Mouse (Mus musculus) T-helper 17 cell (primary cell): ENCODE measurements at regions not wholly inside any gene's neighbourhood (a gene's known extent, or its start where the extent isn't known, plus 50 kb on each side); places are given as distances from the start of the nearest gene placed in this dataset.

Experiments used
- in situ Hi-C, 2 experiments: fragments of 300-600 bp; cut with MboI, MseI; formaldehyde crosslinking; loops; 1 replicate in 1 of 2; 2 replicates in 1 of 2; pipeline ENCODE4 v1.15.1; 2025; ENCODE audit warnings: high pct_unique_total_duplicates in 2 of 2

DNA sequence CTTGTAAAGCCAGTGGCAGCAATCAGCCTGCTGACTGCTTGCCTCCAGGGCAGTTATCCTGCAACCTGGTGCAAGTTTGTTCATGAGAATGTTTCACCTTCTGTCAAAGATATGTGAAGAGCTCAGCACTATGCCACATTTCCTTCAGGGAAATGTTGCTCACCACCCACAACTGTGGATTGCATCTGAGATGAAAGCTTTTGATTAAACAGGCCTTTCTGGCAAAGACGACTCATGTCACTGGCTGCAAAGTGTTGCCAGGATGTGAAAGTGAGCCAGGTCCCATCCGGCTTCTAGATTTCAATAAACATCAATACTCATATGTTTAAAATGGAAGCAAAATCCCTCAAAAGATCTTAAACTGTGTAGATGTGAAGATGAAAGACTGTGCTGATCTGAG lies 2121.0 kb downstream of the Gm37988 start:
- in situ Hi-C loops: no loop called here

DNA sequence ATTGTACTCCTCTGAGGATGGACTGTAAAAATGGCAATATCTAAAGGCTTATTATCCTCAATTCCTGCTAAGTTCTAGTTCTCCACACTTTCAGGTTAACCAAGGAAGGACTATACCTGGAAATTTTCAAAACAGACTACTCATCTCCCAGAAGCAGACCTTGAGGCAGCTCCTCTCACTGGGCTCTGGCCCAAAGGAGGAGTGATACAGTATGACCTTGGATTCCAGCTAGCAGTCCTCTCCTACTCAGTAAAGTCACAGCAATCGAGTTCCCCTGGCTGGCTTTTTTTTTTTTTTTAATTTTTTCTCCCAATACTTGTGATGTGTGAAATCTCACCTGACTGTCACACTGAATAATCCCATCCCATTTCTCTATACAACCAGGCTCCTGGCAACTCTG lies 2124.2 kb downstream of the Gm37988 start:
- in situ Hi-C loops: no loop called here

DNA sequence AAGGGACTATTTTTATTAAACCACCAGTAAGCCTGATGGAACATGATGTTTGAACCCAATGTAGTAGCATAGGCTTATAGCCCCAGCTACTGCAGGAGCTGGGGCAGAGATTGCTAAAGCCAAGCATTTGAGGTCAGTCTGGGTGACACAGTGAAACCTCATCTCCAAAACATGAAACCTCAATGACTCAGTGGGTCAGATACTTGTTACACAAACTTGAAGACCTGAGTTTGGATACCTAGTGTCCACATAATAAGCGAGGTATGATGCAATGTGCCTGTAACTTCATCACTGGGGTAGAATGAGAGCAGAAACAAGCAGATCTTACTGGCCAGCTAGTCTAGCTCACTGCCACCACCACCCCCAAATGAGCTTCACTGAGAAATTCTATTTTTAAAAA lies 2162.1 kb downstream of the Gm37988 start:
- in situ Hi-C loops: no loop called here

DNA sequence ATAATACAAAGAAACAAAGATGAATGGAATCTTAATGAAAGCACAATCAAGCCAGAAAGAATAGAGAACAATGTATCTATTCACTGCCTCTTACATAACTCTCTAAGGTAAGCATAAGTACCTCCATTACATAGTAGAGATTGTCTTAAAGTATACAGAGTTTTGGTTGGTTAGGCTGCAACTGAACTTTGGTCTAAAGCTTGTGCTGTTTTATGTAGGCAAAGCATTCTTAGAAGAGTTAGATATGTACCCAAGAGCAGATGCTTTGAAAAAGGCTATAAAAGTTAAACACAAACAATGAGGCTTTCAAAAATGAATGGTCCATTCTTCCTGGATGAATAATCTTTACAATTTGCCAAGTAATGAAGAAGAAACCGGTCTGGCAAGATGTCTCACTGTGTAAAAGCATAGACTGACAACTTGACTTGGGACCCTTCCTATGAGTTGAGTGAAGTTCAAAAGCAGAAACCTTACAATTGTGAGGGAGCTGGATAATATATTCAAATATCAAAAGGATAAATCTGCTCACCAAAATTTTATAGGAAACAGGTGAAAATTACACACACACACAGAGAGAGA lies 2166.1 kb downstream of the Gm37988 start:
- in situ Hi-C loops: no loop called here

DNA sequence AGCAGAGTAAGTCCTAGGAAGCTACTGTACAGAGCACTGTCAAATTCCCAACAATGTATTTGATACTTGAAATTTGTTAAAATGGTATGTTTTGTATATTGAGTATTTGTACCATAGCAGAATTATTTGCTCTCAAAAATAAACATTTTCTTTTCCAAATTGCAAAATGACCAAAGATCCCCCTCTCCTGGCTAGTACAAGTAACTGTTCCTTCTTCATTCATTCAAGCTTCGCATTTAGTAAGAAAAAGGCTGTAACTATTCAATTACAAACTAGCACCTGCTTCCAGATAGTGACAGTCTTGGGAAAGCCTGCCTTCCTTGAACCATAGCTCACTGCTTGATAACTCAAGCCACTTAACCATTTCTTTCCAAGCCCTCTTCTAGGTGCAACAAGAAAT lies 2171.9 kb downstream of the Gm37988 start:
- in situ Hi-C loops: loop anchor here in 1 of 2 experiments (25.0 kb wide), 1 partner anchor 592 kb away; no protein-coding TSS in a partner anchor

DNA sequence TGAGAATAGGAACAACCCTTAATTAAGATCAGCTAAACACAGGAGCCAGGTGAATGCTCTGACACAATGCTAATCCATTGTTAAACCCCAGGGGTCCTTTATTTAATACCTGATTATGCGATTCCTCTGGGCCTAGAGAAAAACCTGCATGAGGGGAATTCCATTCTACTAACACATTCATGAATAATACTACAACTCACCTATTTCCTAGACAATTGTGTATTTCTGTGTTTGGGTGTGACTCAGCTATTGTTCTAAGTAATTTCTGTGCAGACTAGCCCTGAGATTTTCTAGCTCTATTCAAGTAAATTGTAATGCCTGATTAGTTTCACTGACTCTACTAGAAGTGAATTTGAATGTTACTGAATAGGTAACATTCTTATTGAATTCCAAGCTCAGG lies 2176.5 kb downstream of the Gm37988 start:
- in situ Hi-C loops: loop anchor here in 1 of 2 experiments (25.0 kb wide), 1 partner anchor 597 kb away; no protein-coding TSS in a partner anchor

DNA sequence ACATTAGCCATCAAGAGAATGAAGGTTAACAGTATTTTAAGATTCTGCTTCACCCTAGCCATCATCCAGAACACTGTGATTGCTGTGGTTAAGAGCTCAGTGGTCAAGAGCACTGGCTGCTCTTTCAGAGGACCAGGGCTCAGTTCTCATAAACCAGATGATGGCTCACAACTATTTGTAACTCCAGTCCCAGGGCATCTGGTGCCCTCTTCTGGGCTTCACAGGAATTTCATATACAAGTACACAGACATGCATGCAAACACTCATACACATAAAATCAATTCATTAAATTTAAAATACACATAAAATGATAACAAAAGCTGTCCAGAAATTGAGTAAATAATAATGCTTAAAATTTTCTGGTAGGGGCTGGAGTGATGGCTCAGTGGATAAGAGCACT lies 2189.9 kb downstream of the Gm37988 start:
- in situ Hi-C loops: loop anchor here in 1 of 2 experiments (25.0 kb wide), 1 partner anchor 610 kb away; no protein-coding TSS in a partner anchor

DNA sequence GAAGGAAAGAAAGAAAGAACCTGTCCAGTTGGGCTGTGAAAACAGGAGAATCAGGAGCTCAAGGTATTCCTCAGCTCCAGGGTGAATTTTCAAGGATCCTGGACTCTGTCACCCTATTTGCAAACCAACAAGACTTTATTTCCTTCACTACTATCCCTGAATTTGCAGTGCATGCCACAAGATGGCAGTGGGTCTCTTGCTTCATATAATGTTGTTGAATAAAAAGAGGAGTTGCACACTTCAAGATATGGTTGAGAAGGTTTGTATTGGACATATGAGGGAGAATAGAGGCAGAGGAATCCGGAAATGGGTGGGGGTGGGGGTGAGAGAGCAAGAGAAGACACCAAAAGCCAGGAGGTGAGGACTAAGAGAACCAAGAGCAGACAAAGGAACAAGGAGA lies 2202.5 kb downstream of the Gm37988 start:
- in situ Hi-C loops: no loop called here
